Mouse (Mus musculus): ENCODE data around the gene Cd300e.
"Not testable (repeated sequence)": the region's sequence is repeated elsewhere in the genome, so short reads cannot be mapped to it uniquely, and the experiment has no call there.

Gene Cd300e

GRCm38 (mm10) chr11:115049282-115049895 is 12.6 kb downstream of the Cd300e start:
- in situ Hi-C loops (cut with MboI; ENCODE audit: low pct_unique_long_range_greater_than_20kb in 1 of 2, low sequenced_read_pairs in 2 of 2, unreplicated experiment in 1 of 2) = no loop called here

- in situ Hi-C loops (cut with MboI; ENCODE audit: low pct_unique_long_range_greater_than_20kb in 1 of 2, low sequenced_read_pairs in 2 of 2, unreplicated experiment in 1 of 2) = no loop called here
These were observed 13.7 kb downstream of the Cd300e start, which contains the start of gene Cd300ld3 for GRCm38 (mm10) chr11:115048259-115048658. Cd300ld3 (minus strand) TSS chr11:115048409.

DNA sequence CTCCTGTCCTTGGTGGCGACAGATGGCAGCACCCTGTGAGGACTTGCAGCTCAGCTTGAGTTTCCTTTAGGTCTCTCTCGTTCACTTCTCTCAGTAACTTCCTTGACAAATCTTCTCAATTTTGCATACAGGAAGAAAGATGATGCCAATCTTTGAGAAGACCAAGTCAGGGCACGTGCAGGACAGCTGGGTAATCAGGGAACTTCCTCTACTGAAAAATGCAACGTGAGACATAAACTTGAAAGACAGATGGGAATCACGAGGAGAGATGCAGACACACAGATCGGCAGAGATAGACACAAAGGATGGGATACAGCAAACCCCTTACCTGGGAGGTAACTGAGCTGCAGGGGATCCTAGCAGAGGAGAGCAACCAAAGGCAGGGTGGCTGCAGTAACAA is 24.3 kb downstream of the Cd300e start, which contains the start of gene Cd300ld5:
Cd300ld5 (minus strand) TSS at position 101 of the 400 bp plus-strand sequence.
- in situ Hi-C loops (cut with MboI; ENCODE audit: low pct_unique_long_range_greater_than_20kb in 1 of 2, low sequenced_read_pairs in 2 of 2, unreplicated experiment in 1 of 2) = not testable (repeated sequence)

GRCm38 (mm10) chr11:115026912-115027311 is 35.1 kb downstream of the Cd300e start, which contains the start of gene Cd300ld4:
Cd300ld4 (minus strand) TSS chr11:115027012.
- in situ Hi-C loops (cut with MboI; ENCODE audit: low pct_unique_long_range_greater_than_20kb in 1 of 2, low sequenced_read_pairs in 2 of 2, unreplicated experiment in 1 of 2) = not testable (repeated sequence)

DNA sequence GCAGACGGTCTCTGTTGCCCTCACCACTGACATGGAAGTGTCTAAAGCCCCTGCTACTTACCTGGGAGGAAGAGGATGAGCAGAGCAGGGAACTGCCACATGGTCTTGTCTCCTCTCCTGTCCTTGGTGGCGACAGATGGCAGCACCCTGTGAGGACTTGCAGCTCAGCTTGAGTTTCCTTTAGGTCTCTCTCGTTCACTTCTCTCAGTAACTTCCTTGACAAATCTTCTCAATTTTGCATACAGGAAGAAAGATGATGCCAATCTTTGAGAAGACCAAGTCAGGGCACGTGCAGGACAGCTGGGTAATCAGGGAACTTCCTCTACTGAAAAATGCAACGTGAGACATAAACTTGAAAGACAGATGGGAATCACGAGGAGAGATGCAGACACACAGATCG is 45.9 kb downstream of the Cd300e start, which contains the start of gene Cd300ld2:
Cd300ld2 (minus strand) TSS at position 101 of the 400 bp plus-strand sequence.
- in situ Hi-C loops (cut with MboI; ENCODE audit: low pct_unique_long_range_greater_than_20kb in 1 of 2, low sequenced_read_pairs in 2 of 2, unreplicated experiment in 1 of 2) = not testable (repeated sequence)

DNA sequence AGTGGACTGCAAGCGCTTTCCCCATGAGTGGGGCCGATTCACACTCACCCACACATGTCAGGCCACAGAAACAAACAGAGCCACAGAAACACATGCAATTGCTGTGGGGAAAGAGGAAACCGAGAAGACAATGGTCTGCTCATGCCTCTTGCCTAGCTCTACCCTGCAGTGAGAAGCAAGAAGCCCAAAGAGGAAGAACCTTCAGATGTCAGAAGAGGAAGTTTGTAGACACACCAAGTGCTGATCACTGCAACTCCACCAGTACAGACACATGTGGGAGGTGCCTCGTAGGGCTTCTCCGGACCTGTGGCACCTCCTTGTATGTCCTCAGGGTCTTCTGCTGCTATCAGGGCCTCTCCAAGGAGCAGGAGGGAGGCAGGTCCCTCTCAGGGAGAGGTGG is 57.9 kb downstream of the Cd300e start:
- in situ Hi-C loops (cut with MboI; ENCODE audit: low pct_unique_long_range_greater_than_20kb in 1 of 2, low sequenced_read_pairs in 2 of 2, unreplicated experiment in 1 of 2) = no loop called here

All from mouse embryonic stem cell (cell line).